In genomic region chr19:23781968-23782367, GRCm38 (mm10) we compare ENCODE assay signal across 14 mouse cellular contexts. TPM values are rescaled to one million over a fixed set of nuclear protein-coding genes. Genes with fewer than 3 reads are reported as not detected.
DNase-seq lines count a peak whose midpoint lies in the region; ATAC-seq lines count a peak whose summit lies in the region.
"Had no signal": no experiment of that assay in that cellular context is flagged by ENCODE, and none has a peak within 500 bp of the region (broad histone marks: within the 10 kb centered on the region; RNA-seq: fewer than 3 reads in every experiment).

No protein-coding gene starts in this region.

- 10% methylated on average over 9 of the region's 9 CpGs for WGBS in lung, embryonic 16.5 days
- 7% methylated on average over 9 of the region's 9 CpGs for WGBS in hindbrain, embryonic 13.5 days
- WGBS in neural tube, embryonic 15.5 days: 12% methylated on average over 9 of the region's 9 CpGs

- H3K4me3 ChIP-seq in lung, embryonic 16.5 days (ENCODE audit: low read length): no peak overlapping the region
- H3K4me3 ChIP-seq in hindbrain, embryonic 13.5 days: no peak overlapping the region
- no peak overlapping the region for H3K4me3 ChIP-seq in neural tube, embryonic 15.5 days (replicated peaks)
- H3K4me3 ChIP-seq: left cerebral cortex, adult 2 months; neural tube, embryonic 13.5 days had no signal

- H3K4me1 ChIP-seq in lung, embryonic 16.5 days (replicated peaks; ENCODE audit: control insufficient read depth, insufficient read depth, low read length): peaks cover 5% of the 10 kb centered on the region; the same call in 1 of the 2 replicates
- peaks cover 28% of the 10 kb centered on the region for H3K4me1 ChIP-seq in hindbrain, embryonic 13.5 days (replicated peaks)
- H3K4me1 ChIP-seq in neural tube, embryonic 15.5 days: 0 out of 2 replicates have a peak, but pooled peaks cover 3% of the 10 kb centered on the region

- no peaks in the 10 kb centered on the region for H3K36me3 ChIP-seq in lung, embryonic 16.5 days (ENCODE audit: control insufficient read depth, insufficient read depth, low read length)
- no peaks in the 10 kb centered on the region for H3K36me3 ChIP-seq in hindbrain, embryonic 13.5 days
- no peaks in the 10 kb centered on the region for H3K36me3 ChIP-seq in neural tube, embryonic 15.5 days
- H3K36me3 ChIP-seq: neural tube, embryonic 13.5 days had no signal

- no peak for DNase-seq in lung, postnatal 10 days
- peak; percentile 23 for DNase-seq in embryo, embryonic 10 days (ENCODE audit: low spot score)
- DNase-seq in gastrocnemius, postnatal 4 days (ENCODE audit: low spot score in 2 of 2): no peak
- DNase-seq: cerebellum, adult 2 months; thymus, postnatal 25 days had no signal

- ATAC-seq in lung, embryonic 16.5 days (ENCODE audit: low read depth): peak; percentile 56
- ATAC-seq in hindbrain, embryonic 13.5 days (ENCODE audit: low FRiP score): no peak
- no peak for ATAC-seq in neural tube, embryonic 15.5 days (ENCODE audit: low FRiP score)
- ATAC-seq in megakaryocyte-erythroid progenitor cell, adult 5-6 weeks (replicated peaks; ENCODE audit: low FRiP score, low TSS enrichment, poor library complexity, severe bottlenecking): no peak
- ATAC-seq in inflammation-experienced regulatory T-cells, adult 6 months: no peak
- ATAC-seq: Patski had no signal

- no peak overlapping the region for H3K9ac ChIP-seq in lung, embryonic 16.5 days (ENCODE audit: low read length)
- no peak overlapping the region for H3K9ac ChIP-seq in hindbrain, embryonic 13.5 days
- no peak overlapping the region for H3K9ac ChIP-seq in neural tube, embryonic 15.5 days (replicated peaks)
- H3K9ac ChIP-seq: neural tube, embryonic 13.5 days had no signal

- no peaks in the 10 kb centered on the region for H3K27me3 ChIP-seq in lung, embryonic 16.5 days (ENCODE audit: control insufficient read depth, insufficient read depth, low read depth, low read length)
- H3K27me3 ChIP-seq in hindbrain, embryonic 13.5 days: no peaks in the 10 kb centered on the region
- no peaks in the 10 kb centered on the region for H3K27me3 ChIP-seq in neural tube, embryonic 15.5 days (replicated peaks)
- H3K27me3 ChIP-seq: neural tube, embryonic 13.5 days had no signal

- no peaks in the 10 kb centered on the region for H3K9me3 ChIP-seq in lung, embryonic 16.5 days (ENCODE audit: control insufficient read depth, low read length)
- no peaks in the 10 kb centered on the region for H3K9me3 ChIP-seq in hindbrain, embryonic 13.5 days
- no peaks in the 10 kb centered on the region for H3K9me3 ChIP-seq in neural tube, embryonic 15.5 days (replicated peaks)
- H3K9me3 ChIP-seq: neural tube, embryonic 13.5 days had no signal

- no peak overlapping the region for H3K27ac ChIP-seq in lung, embryonic 16.5 days (ENCODE audit: low read length)
- H3K27ac ChIP-seq in hindbrain, embryonic 13.5 days: peak overlapping the region; percentile 55; the same call in 1 of the 2 replicates
- H3K27ac ChIP-seq in neural tube, embryonic 15.5 days (replicated peaks): no peak overlapping the region
- H3K27ac ChIP-seq: left cerebral cortex, adult 2 months; neural tube, embryonic 13.5 days had no signal

- peak overlapping the region; percentile 22; the same call in 1 of the 2 replicates for H3K4me2 ChIP-seq in lung, embryonic 16.5 days (ENCODE audit: low read depth, low read length)
- H3K4me2 ChIP-seq in hindbrain, embryonic 13.5 days: no peak overlapping the region
- 0 out of 2 replicates have a peak overlapping the region, but pooled peaks have one; percentile 6 for H3K4me2 ChIP-seq in neural tube, embryonic 15.5 days
- H3K4me2 ChIP-seq: heart, embryonic 11.5 days; neural tube, embryonic 13.5 days had no signal

RNA-seq across cellular contexts. Expression of gene Apba1, which starts 23.3 kb away (rescaled TPM):
- polyA plus RNA-seq in lung, embryonic 16.5 days (2015; fragmentation: Nextera tagmentation; extraction: Ambion mirVana): 0.16 and 0.33 TPM in 2 replicates
- 7.3 and 7.7 TPM in 2 replicates for polyA plus RNA-seq in hindbrain, embryonic 13.5 days (2015; fragmentation: Nextera tagmentation; extraction: Ambion mirVana)
- polyA plus RNA-seq in neural tube, embryonic 15.5 days (2015; fragmentation: Nextera tagmentation; extraction: Ambion mirVana): 10.6 and 11.8 TPM in 2 replicates
- total RNA-seq in gastrocnemius, postnatal 4 days (2021): 1 to 10 TPM; 6.9 to 7.0 TPM
- total RNA-seq in megakaryocyte-erythroid progenitor cell, adult 5-6 weeks (2014; fragmentation: Nextera tagmentation): not detected in 2 replicates
- under 0.01 and 0.04 TPM in 2 replicates for total RNA-seq in megakaryocyte-erythroid progenitor cell, adult 5-6 weeks (2017)
- polyA plus RNA-seq in inflammation-experienced regulatory T-cells, adult 6 months (2017; shearing (Covaris generic)): under 1 TPM in 1 of 3 experiments, not detected in 2; 0.16 TPM
